Mouse (Mus musculus) myocyte (in vitro differentiated cells): ENCODE measurements around the gene Peg10. TPM values are rescaled to one million over a fixed set of nuclear protein-coding genes. Genes with fewer than 3 reads are reported as not detected.

ENCODE experiments used
- H3K27me3 ChIP-seq: one replicate; pipeline ENCODE4 v1.6.1; 2011; ENCODE audit not compliant: control insufficient read depth, insufficient read depth, insufficient read length
- H3K36me3 ChIP-seq: one replicate; pipeline ENCODE4 v1.6.1; 2011; ENCODE audit not compliant: control insufficient read depth, insufficient read depth
- H3K4me2 ChIP-seq: one replicate; pipeline ENCODE4 v1.6.1; 2011; ENCODE audit warnings: low read depth, control low read depth
- H3K4me3 ChIP-seq: one replicate; pipeline ENCODE4 v1.5.1; 2011; ENCODE audit warnings: mild to moderate bottlenecking, control low read depth, moderate library complexity
- H3K79me2 ChIP-seq: one replicate; pipeline ENCODE4 v1.6.1; 2011; ENCODE audit not compliant: control insufficient read depth, insufficient read depth
- H3ac ChIP-seq: one replicate; pipeline ENCODE4 v1.6.1; 2011; ENCODE audit not compliant: control insufficient read depth, insufficient read length
- CEBPB ChIP-seq: IDR thresholded peaks from 2 replicates; pipeline ENCODE4 v1.6.1; 2011; ENCODE audit warnings: mild to moderate bottlenecking, moderate library complexity; ENCODE audit not compliant: poor library complexity, insufficient read depth, severe bottlenecking
- E2F4 ChIP-seq: IDR thresholded peaks from one replicate; pipeline ENCODE4 v1.6.1; 2011; ENCODE audit warnings: mild to moderate bottlenecking, control low read depth, moderate library complexity; ENCODE audit not compliant: insufficient read depth
- MAX ChIP-seq: IDR thresholded peaks from one replicate; pipeline ENCODE4 v1.6.1; 2011; ENCODE audit warnings: low read depth, mild to moderate bottlenecking, control low read depth
- MYOD1 ChIP-seq, 3 experiments: IDR thresholded peaks; one replicate each; pipeline ENCODE4 v1.6.1; 2011; ENCODE audit warnings: control low read depth in 2 of 3, low read depth in 2 of 3, mild to moderate bottlenecking in 2 of 3, moderate library complexity in 1 of 3; ENCODE audit not compliant: insufficient read length in 2 of 3, control insufficient read depth in 1 of 3
- MYOG ChIP-seq, 3 experiments: IDR thresholded peaks; one replicate each; pipeline ENCODE4 v1.6.1; 2011; ENCODE audit warnings: control low read depth in 2 of 3, low read depth in 2 of 3, mild to moderate bottlenecking in 2 of 3; ENCODE audit not compliant: insufficient read length in 2 of 3, control insufficient read depth in 1 of 3, insufficient read depth in 1 of 3
- POLR2A ChIP-seq: IDR thresholded peaks from one replicate; pipeline ENCODE4 v1.6.1; 2011; ENCODE audit warnings: low read depth, mild to moderate bottlenecking, control low read depth, moderate library complexity; ENCODE audit not compliant: insufficient read length
- POLR2AphosphoS2 ChIP-seq: IDR thresholded peaks from one replicate; pipeline ENCODE4 v1.6.1; 2011; ENCODE audit warnings: low read depth, control low read depth; ENCODE audit not compliant: insufficient read length
- REST ChIP-seq: IDR thresholded peaks from one replicate; pipeline ENCODE4 v1.6.1; 2011; ENCODE audit warnings: mild to moderate bottlenecking, control low read depth, moderate library complexity; ENCODE audit not compliant: insufficient read depth, insufficient read length
- SRF ChIP-seq: IDR thresholded peaks from one replicate; pipeline ENCODE4 v1.6.1; 2011; ENCODE audit warnings: low read depth; ENCODE audit not compliant: control insufficient read depth, insufficient read length
- TCF12 ChIP-seq: IDR thresholded peaks from one replicate; pipeline ENCODE4 v1.6.1; 2011; ENCODE audit warnings: mild to moderate bottlenecking, control low read depth; ENCODE audit not compliant: poor library complexity, insufficient read depth, severe bottlenecking
- TCF3 ChIP-seq: IDR thresholded peaks from one replicate; pipeline ENCODE4 v1.6.1; 2011; ENCODE audit warnings: low read depth, control low read depth; ENCODE audit not compliant: insufficient read length
- USF1 ChIP-seq: IDR thresholded peaks from one replicate; pipeline ENCODE4 v1.6.1; 2011; ENCODE audit warnings: low read depth, mild to moderate bottlenecking, control low read depth, moderate library complexity
- polyA plus RNA-seq: library from polyadenylated mRNA; unstranded; fragments of >200 nt; fragmentation: generic; extraction: Trizol; gene quantifications from one replicate; pipeline ENCODE4 v1.2.1, GENCODE M21; 2012; ENCODE audit warnings: missing spikeins

Gene Peg10
- polyA plus RNA-seq, 1 experiment, result 2.6 TPM

DNA sequence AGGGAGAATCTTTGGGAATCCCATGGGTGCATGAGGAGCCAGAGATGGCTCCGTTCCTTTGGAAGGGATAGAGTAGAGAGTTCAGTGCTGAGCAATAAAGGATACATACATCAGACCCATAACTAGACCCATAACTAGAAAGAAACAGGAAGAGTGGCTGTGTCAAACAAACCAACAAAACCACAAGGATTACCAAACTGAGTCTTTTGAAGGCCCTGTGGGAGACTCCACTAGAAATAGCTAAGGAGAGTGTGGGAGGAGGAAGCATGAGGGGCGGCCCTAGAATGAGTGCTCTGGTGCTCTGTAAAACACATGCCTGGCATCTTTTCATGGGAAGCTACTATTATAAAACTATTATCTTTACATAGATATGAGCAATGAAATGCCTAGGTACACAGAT is 18.8 kb upstream of the Peg10 start:
- no peaks in the 10 kb centered on the region for H3K36me3 ChIP-seq
- H3ac ChIP-seq, result no peak overlapping the region
- no peak overlapping the region for H3K4me3 ChIP-seq
- H3K79me2 ChIP-seq, result no peaks in the 10 kb centered on the region
- no peak for TF ChIP-seq MYOD1 (IDR thresholded peaks at IDR 0.05; ENCODE audit: control insufficient read depth in 1 of 3, insufficient read length in 2 of 3, low read depth in 2 of 3)
- TF ChIP-seq POLR2A, result no peak
- no peak for TF ChIP-seq TCF3
- TF ChIP-seq MAX, result no peak
- no peak for TF ChIP-seq USF1
- no peak for TF ChIP-seq E2F4
- no peak for TF ChIP-seq SRF
- TF ChIP-seq TCF12, result no peak
- TF ChIP-seq MYOG (IDR thresholded peaks at IDR 0.05; ENCODE audit: control insufficient read depth in 1 of 3, insufficient read depth in 1 of 3, insufficient read length in 2 of 3, low read depth in 2 of 3), result no peak
- TF ChIP-seq POLR2AphosphoS2, result no peak
- TF ChIP-seq CEBPB, result no peak
- no peak for TF ChIP-seq REST
- no peaks in the 10 kb centered on the region for H3K27me3 ChIP-seq
- peak overlapping the region; percentile 3 for H3K4me2 ChIP-seq

DNA sequence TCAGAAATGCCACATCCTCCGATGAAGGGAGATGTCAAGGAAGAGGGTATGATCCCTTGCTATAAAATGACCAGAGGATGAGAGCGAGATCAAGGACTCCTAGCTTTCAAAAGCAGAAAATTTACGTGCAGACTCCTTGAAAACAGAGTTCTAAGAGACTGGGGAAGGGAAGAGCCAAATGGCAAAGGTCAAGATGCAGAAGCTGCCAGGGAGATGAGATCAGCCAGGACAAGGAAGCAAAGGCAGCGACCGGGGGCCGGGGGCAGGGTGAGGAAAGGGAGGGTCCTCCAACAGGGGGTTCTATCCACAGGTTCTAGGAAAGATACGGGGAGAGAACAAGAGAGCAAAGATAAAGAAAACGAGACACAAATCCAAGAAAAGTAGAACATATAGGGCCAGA is 15.4 kb upstream of the Peg10 start:
- H3K27me3 ChIP-seq, result no peaks in the 10 kb centered on the region
- no peaks in the 10 kb centered on the region for H3K36me3 ChIP-seq
- H3K4me2 ChIP-seq, result no peak overlapping the region
- TF ChIP-seq SRF (no peak), MYOD1 (IDR thresholded peaks at IDR 0.05; ENCODE audit: control insufficient read depth in 1 of 3, insufficient read length in 2 of 3, low read depth in 2 of 3) (no peak), E2F4 (no peak), MYOG (IDR thresholded peaks at IDR 0.05; ENCODE audit: control insufficient read depth in 1 of 3, insufficient read depth in 1 of 3, insufficient read length in 2 of 3, low read depth in 2 of 3) (no peak), USF1 (no peak), POLR2AphosphoS2 (no peak), CEBPB (no peak), POLR2A (no peak), MAX (no peak), TCF12 (no peak), REST (no peak)
- H3K79me2 ChIP-seq, result no peaks in the 10 kb centered on the region
- no peak overlapping the region for H3ac ChIP-seq
- H3K4me3 ChIP-seq, result no peak overlapping the region

DNA sequence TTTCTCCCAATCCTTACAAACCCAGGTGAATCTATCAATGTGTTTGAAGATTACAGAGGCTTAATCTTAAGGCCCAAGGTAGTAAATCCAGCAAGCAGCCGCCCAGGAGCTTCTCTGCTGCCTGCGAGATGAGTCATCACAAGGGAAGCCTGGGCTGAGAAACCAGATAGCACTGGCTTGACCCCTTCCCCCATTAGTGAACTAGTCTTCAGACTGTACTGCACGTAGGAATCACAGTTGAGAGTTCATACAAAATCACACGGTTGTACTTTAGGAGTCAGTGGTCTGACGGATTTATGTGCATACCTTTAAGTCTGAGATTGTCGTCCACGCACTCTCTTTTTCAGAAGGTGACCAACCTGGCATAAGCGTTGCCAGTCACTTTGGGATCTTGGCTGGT is 13.9 kb upstream of the Peg10 start:
- Histone ChIP-seq H3K27me3 (no peaks in the 10 kb centered on the region), H3K79me2 (no peaks in the 10 kb centered on the region), H3K4me3 (no peak overlapping the region), H3K36me3 (no peaks in the 10 kb centered on the region), H3ac (no peak overlapping the region), H3K4me2 (no peak overlapping the region)
- TF ChIP-seq REST (no peak), TCF3 (no peak), CEBPB (no peak)

DNA sequence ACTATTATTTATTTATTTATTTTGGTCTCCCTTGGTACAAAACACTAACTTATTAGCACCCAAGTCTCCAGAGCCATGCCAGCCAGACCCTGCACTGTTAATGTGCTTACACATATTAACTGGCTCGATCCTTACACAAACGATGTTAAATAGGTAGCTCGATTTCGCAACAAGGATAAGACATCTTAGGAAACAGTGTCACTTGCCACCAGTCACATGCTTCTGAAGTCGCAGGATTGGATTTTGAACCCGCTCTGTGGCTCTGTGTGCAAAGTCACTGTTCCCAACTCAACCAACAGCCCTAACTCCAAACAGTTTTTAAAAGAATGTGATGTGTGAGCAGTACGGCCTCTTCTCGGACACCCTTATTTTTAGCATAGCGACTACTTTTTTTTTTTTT is 10.7 kb upstream of the Peg10 start:
- Histone ChIP-seq H3K4me3 (no peak overlapping the region), H3K36me3 (no peaks in the 10 kb centered on the region), H3K27me3 (no peaks in the 10 kb centered on the region), H3ac (no peak overlapping the region), H3K79me2 (no peaks in the 10 kb centered on the region), H3K4me2 (no peak overlapping the region)
- TF ChIP-seq CEBPB (no peak), TCF3 (no peak), REST (no peak)

DNA sequence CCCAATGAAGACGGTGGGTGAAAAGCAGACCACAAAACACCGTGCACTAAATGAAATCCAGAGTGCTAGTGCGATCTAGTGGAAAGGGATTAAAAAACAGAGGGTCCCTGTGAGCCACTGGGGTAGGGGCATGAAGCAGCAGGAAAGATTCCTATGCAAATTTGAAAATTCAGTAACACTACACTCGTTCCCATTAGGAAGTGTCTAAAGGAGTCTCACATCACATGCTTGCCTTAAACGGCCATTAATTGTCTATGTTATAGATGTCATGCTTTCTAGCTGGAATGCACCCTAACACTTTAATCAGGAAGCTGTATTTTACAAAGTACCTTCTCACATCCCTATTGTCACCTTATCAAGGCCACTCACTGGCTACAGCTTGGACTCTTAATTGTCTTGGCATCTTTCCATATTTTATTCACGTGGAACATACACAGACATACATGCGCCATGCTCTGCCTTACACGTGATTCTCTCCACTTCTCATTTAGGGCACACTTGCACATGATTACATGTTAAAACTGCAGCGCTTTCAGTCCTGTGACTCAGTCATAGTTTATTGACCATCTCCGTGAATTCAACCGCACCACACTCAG is 9.0 kb upstream of the Peg10 start:
- Histone ChIP-seq H3ac (no peak overlapping the region), H3K79me2 (no peaks in the 10 kb centered on the region), H3K4me3 (no peak overlapping the region), H3K4me2 (no peak overlapping the region), H3K36me3 (no peaks in the 10 kb centered on the region), H3K27me3 (no peaks in the 10 kb centered on the region)
- TF ChIP-seq TCF3, result no peak
- TF ChIP-seq POLR2AphosphoS2, result no peak
- no peak for TF ChIP-seq MYOG (IDR thresholded peaks at IDR 0.05; ENCODE audit: control insufficient read depth in 1 of 3, insufficient read depth in 1 of 3, insufficient read length in 2 of 3, low read depth in 2 of 3)
- no peak for TF ChIP-seq POLR2A
- TF ChIP-seq TCF12, result no peak
- no peak for TF ChIP-seq MYOD1 (IDR thresholded peaks at IDR 0.05; ENCODE audit: control insufficient read depth in 1 of 3, insufficient read length in 2 of 3, low read depth in 2 of 3)
- no peak for TF ChIP-seq REST
- TF ChIP-seq MAX, result no peak
